Mouse (Mus musculus) T-cell, adult 2 months (primary cell): ENCODE measurements around the gene Tbx6.

Experiments
- DNase-seq: peaks from one replicate; pipeline ENCODE4 v3.0.0; 2022; ENCODE audit warnings: low spot score

The Tbx6 gene

DNA sequence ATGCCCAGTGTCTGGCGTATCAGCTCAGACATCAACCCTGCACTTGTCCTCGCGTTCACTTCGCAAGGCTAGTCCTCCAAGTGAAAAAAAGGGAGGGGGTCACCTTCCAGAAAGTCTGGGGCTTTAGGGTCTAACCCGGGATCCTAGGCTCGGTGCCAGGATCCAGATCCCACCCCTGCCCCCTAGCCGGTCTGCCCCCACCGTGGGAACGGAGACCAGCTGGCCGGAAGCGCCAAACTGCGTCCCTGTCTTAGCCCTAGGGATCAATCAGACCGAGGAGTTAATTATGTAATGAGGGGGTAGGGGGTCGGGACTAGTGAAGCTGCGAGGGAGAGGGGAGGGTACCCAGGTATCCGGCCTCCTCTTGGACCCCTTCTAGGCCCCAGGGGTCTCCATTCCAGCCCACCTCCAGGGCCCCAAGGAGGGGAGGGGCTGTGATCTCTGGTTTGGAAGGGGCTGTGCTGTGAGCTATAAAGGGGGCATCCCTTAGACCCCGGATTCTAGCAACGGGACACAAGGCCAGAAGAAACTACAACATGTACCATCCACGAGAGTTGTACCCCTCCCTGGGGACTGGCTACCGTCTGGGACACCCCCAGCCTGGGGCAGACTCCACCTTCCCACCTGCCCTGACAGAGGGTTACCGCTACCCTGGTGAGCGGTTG, at the start of gene Tbx6:
Tbx6 (plus strand) TSS at position 513 of the 665 bp plus-strand sequence.
- no peak for DNase-seq

- DNase-seq = no peak
Measured at GRCm38 (mm10) chr7:126736122-126736521, 45.2 kb upstream of the Tbx6 start.

- no peak for DNase-seq
Measured at GRCm38 (mm10) chr7:126739551-126739950, 41.7 kb upstream of the Tbx6 start.

GRCm38 (mm10) chr7:126740132-126740735, 41.0 kb upstream of the Tbx6 start:
- DNase-seq = no peak

DNA sequence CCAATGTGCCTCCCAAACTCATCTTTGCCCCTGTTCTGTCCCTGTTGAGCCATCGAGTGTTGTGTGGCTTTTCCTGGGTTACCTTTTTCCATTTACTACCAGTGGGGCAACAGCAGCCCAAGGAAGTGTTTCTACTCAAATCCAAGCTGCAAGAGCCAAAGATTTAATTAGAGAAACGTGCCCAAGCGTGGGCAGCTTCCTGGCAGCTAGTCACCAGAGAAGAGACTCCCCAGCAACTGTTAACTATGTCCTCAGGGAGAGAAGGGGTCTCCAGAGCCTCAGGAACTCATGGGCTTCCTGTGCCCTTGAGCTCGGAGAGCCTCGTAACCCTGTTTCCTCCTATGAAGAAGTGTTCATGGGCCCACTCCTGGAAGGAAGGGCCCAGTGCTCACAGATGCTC, 40.3 kb upstream of the Tbx6 start:
- DNase-seq = no peak

DNA sequence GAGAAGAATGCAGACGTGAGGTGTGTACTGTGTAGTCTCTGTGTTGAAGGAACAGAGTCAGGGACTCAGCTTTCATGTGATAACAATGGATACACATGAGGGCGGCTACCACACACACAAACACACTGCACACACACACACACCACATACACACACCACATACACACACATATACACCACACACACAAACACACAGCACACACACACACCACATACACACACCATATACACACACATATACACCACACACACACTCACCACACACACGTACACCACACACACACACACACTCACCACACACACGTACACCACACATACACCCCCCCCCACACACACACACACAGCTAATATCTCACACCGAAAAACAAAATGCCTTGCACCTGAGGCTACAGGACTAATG, 39.8 kb upstream of the Tbx6 start:
- no peak for DNase-seq

DNA sequence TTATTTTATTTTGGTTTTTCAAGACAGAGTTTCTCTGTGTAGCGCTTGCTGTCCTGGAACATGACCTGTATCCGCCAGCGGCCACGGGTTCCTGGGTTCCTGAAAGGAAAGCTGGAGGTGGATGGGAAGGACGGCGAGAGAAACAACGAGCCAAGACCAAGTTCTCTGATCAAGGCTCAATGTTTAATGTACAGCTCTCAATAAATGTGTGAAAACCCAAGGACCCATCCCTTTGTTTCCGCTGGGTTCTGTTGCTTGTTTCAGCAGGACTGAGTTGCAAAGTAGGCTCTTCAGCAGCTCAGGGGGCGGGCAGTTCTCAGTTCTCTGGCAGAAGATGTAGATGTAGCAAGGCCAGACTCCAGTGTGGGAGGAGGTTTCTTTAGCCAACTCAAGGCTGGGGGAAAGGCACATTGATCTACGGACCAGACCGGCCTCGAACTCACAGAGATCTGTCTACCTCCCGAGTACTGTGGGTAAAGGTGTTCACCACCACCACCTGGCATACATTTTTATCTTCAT, 39.3 kb upstream of the Tbx6 start:
- DNase-seq = no peak

DNA sequence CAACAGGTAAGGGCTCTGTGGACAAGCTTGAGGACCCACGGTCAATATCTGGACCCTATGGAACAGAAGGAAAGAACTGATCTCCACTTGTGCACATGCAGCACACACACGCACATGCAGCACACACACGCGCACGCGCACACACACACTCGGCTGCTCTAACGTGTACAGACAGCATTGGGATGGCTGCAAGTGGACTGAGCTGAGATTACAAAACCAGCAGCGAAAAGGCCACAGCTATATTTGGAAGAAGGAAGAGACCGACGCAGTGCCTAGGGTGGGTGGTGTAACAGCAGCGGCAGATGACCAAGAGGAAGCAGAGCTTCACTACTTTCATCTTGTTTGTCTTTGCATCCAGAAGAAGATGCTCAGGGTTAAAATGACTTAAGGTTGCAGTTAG, 35.2 kb upstream of the Tbx6 start:
- no peak for DNase-seq

GRCm38 (mm10) chr7:126746798-126747197, 34.5 kb upstream of the Tbx6 start:
- no peak for DNase-seq

DNA sequence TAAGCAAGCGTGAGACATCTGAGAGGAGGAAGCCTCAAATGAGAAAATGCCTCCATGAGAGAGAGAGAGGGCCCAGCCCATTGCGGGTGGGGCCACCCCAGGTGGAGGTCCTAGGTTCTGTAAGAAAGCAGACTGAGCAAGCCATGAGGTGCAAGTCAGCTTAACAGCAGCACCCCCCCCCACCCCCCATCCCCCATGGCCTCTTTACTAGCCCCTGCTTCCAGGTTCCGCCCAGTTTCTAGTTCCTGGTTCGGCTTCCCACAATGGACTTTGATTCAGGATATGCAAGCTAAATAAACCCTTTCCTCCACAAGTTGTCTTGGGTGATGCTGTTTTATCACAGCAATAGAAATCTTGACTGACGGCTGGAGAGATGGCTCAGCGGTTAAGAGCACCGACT, 32.5 kb upstream of the Tbx6 start:
- DNase-seq = no peak

GRCm38 (mm10) chr7:126749582-126750343, 31.5 kb upstream of the Tbx6 start:
- DNase-seq = no peak

- DNase-seq = peak; percentile 53
Measured at GRCm38 (mm10) chr7:126754866-126755265, 26.4 kb upstream of the Tbx6 start.

DNA sequence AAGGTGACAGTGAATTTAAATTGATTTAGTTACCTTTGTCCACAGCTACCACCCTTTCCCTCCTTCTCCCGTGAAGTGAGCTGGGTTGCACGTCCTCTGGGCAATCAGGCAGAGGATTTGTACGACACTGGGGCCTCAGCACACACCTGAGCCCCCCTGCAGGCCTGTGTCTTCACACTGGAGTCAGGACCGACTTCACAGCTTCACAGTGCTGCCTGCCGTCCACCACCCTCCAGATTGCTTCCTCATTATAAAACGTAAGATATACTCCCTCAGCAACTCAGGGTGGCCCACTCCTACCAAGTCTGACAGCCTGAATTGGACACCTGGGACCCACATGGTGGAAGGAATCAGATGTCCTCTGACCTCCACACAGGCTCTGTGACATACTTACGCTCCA, 22.7 kb upstream of the Tbx6 start:
- no peak for DNase-seq

GRCm38 (mm10) chr7:126759050-126759671, 22.1 kb upstream of the Tbx6 start, which contains the start of gene Mapk3:
Gene Mapk3, plus strand, starts transcription at chr7:126759601.
- peak; percentile 93 for DNase-seq

DNA sequence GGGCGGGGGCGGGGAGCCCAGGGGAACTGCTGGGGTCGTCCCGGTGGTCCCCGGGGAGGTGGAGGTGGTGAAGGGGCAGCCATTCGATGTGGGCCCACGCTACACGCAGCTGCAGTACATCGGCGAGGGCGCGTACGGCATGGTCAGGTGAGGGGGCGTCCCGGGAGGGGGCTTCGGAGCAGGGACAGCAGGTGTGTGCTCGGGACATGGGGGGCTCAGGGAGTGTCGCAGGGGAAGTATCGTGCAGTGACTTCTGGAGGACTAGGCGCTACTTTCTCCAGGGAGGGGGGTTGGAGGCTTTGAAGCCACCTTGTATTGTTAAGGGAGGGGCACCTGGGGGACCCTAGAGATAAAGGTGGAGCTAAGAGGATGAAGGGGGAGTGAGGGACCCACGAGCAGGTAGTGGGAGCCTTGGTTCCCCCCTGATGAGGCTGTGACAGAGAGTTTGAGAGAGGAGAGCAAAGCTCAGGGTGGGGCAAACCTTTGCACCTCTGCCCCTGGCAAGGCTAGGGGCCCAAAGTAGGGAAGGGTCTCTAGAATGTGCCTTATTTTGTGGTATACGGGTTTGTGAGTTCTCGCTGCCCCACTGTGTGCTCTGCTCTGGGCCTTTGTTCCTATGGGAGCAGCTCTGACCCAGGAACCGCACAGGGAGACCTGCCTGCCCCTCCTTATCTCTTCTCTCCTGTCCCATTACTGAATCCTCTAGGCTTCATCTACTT, 21.5 kb upstream of the Tbx6 start:
- no peak for DNase-seq

- DNase-seq = no peak
Measured at GRCm38 (mm10) chr7:126760391-126760802, 20.9 kb upstream of the Tbx6 start.

DNA sequence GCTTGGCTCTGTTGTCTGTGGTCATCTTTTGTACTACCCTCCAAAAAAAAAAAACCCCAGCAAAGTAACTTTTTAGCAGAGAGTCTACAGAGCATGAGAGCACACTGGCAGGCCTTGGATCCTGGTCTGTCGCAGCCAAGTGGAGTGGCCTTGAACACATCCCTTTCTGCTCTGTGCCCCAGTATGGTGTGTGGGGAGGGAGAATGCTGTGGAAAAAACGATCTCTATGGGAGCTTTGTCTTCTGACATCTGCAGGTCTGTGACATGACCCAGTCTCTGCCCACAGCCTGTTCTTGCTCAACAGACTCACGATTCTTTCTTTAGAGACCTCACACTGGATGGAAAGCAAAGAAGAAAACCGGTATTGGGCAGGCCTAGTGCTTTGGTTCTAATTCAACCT, 20.3 kb upstream of the Tbx6 start:
- DNase-seq = no peak

DNA sequence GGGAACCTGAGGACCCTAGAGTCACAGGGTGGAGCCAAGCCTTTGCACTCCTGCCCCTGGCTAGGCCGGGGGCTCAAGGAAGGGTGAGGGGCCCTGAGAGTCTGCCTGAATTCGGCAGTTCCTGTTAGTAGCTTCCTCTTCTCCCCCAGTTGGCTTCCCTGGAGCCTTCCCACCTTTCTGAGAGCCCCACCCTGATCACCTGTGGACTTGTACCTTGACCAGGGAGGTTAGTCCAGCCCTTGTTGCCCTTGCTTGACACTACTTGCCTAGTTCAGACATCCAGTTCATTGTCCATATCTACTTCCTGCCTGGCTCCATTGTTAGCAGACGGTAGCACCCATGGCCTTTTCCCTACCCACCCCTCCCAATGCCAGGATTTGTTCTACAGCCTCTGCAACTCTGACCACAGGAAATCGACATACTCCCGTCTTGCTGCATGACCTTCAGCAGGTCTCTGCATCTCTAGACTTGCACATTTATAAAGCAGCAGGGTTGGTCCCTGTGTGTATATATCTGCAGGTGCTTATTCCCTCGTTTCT, 19.7 kb upstream of the Tbx6 start:
- DNase-seq = no peak

DNA sequence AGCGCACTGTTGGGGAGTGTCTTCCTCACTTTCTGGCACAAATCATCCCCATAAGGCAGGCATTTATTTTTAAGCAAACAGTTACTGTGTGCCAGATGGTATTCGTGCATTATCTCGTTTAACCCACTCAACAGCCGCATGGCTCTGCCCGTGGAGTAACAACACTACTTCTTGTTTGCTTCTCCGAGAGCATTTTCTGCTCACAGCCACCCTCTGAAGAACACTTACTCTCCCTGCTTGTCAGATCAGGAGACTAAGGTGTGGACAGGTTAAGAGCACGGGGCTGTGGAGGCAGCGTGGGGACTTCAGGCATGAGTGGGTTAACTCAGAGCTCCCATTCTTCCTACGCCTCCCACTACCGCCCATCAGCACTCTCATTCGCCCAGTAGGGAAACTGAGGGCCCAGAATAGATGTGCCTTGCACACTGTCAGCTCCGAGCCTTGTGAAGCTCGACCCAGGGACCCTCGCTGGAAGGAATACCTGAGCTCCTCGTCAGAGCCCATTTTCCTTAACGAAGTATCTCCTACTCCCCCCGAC, 18.7 kb upstream of the Tbx6 start:
- DNase-seq = no peak

GRCm38 (mm10) chr7:126765540-126765939, 15.7 kb upstream of the Tbx6 start:
- DNase-seq = no peak

DNA sequence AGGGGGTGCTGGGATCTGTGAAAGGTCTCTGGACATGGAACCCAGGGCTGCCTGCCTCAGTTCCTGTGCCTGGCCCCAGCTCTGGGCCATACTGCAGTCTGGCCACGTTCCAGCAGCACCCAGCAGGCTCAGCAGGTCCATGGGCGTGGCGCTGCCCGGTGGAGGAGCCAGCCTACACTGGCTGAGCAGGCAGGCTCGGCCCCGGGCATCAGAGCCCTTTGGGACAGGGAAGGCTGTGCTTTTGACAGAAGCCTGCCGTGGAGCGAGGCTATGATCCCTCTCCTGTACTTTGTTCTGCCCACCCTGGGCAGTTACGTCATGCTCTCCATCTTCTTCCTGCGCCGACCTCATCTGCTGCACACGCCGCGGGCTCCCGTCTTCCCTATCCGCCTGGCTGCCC, 15.1 kb upstream of the Tbx6 start, which contains the start of gene Gdpd3:
Gdpd3 (plus strand) TSS at position 134 of the 400 bp plus-strand sequence.
- no peak for DNase-seq
